14 mouse cellular contexts compared by ENCODE assay signal in the genomic region with DNA sequence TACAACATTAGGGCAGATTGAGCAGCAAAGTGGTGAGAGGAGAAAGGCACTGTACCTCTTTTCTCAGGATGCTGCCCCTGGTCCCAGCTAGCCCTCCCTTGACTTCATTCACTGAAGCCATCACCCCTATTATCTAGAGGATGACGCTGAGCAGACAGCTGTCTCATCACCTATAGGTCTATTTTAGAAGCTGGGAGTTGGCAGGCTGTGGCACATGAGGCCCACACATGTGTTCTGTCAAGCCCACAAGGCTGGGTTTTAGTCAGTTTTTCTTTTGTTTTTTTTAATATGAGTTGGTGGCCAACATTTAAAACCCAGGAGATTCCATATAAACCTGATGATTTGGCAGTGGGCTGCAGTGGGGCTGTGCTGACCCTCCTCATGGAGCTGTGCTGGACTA.
DNase-seq lines count a peak whose midpoint lies in the region; ATAC-seq and TF ChIP-seq lines count a peak whose summit lies in the region.
"Had no signal": no experiment of that assay in that cellular context is flagged by ENCODE, and none has a peak within 500 bp of the region (broad histone marks: within the 10 kb centered on the region; RNA-seq: fewer than 3 reads in every experiment).

No protein-coding gene starts in this region.

- H3K4me2 ChIP-seq in kidney, postnatal 0 days (ENCODE audit: low read length): no peak overlapping the region
- H3K4me2 ChIP-seq in stomach, embryonic 15.5 days: no peak overlapping the region
- no peak overlapping the region for H3K4me2 ChIP-seq in stomach, postnatal 0 days (replicated peaks; ENCODE audit: low read depth)
- H3K4me2 ChIP-seq in forebrain, embryonic 16.5 days (ENCODE audit: low read length): no peak overlapping the region
- H3K4me2 ChIP-seq: hindbrain, embryonic 15.5 days; neural tube, embryonic 13.5 days had no signal

- peak overlapping the region; percentile 15; the same call in 1 of the 2 replicates for H3K27ac ChIP-seq in kidney, postnatal 0 days
- H3K27ac ChIP-seq in stomach, embryonic 15.5 days: no peak overlapping the region; the same call in 1 of the 2 replicates
- no peak overlapping the region for H3K27ac ChIP-seq in stomach, postnatal 0 days (replicated peaks)
- H3K27ac ChIP-seq in forebrain, embryonic 16.5 days (ENCODE audit: low read length): no peak overlapping the region
- H3K27ac ChIP-seq: hindbrain, embryonic 15.5 days; neural tube, embryonic 13.5 days had no signal

- TF ChIP-seq CTCF in kidney, postnatal 0 days (IDR thresholded peaks at IDR 0.05; ENCODE audit: low read depth): no peak
- TF ChIP-seq CTCF in stomach, postnatal 0 days (IDR thresholded peaks at IDR 0.05; ENCODE audit: low read depth): no peak

- H3K9me3 ChIP-seq in kidney, postnatal 0 days (replicated peaks; ENCODE audit: low read length): no peaks in the 10 kb centered on the region
- no peaks in the 10 kb centered on the region for H3K9me3 ChIP-seq in stomach, embryonic 15.5 days
- no peaks in the 10 kb centered on the region for H3K9me3 ChIP-seq in stomach, postnatal 0 days (ENCODE audit: control insufficient read depth, low read length)
- no peaks in the 10 kb centered on the region for H3K9me3 ChIP-seq in forebrain, embryonic 16.5 days (ENCODE audit: control insufficient read depth, low read length)
- H3K9me3 ChIP-seq: hindbrain, embryonic 15.5 days; neural tube, embryonic 13.5 days had no signal

- DNase-seq in heart, adult 11 months: peak; percentile 91
- DNase-seq in heart, adult 8-10 months (ENCODE audit: low spot score): no peak
- no peak for DNase-seq in kidney, postnatal 0 days (ENCODE audit: low spot score)
- DNase-seq in kidney, postnatal 10 days: no peak
- DNase-seq in stomach, postnatal 0 days (ENCODE audit: low spot score): no peak
- DNase-seq in natural killer cell, adult 2 months (ENCODE audit: low spot score in 2 of 2): no peak
- DNase-seq: B cell, adult 2 months; gastrocnemius, postnatal 10 days; midbrain, embryonic 14.5 days had no signal

- H3K27me3 ChIP-seq in kidney, postnatal 0 days (ENCODE audit: insufficient read depth, low read length): no peaks in the 10 kb centered on the region
- H3K27me3 ChIP-seq in stomach, embryonic 15.5 days (replicated peaks): no peaks in the 10 kb centered on the region
- H3K27me3 ChIP-seq in stomach, postnatal 0 days (ENCODE audit: control insufficient read depth, insufficient read depth, low read length): no peaks in the 10 kb centered on the region
- H3K27me3 ChIP-seq in forebrain, embryonic 16.5 days (replicated peaks; ENCODE audit: control insufficient read depth, insufficient read depth, low read length): no peaks in the 10 kb centered on the region
- H3K27me3 ChIP-seq: hindbrain, embryonic 15.5 days; neural tube, embryonic 13.5 days had no signal

- no peak for ATAC-seq in kidney, postnatal 0 days (replicated peaks; ENCODE audit: low FRiP score, low read depth)
- peak; percentile 24; the same call in 1 of the 2 replicates for ATAC-seq in stomach, embryonic 15.5 days (ENCODE audit: insufficient read depth, low FRiP score, low read depth)
- no peak for ATAC-seq in stomach, postnatal 0 days (ENCODE audit: low FRiP score, low TSS enrichment)
- no peak for ATAC-seq in forebrain, embryonic 16.5 days

- H3K4me1 ChIP-seq in kidney, postnatal 0 days (replicated peaks; ENCODE audit: insufficient read depth, low read length): peaks cover 7% of the 10 kb centered on the region; the same call in 1 of the 2 replicates
- peaks cover 15% of the 10 kb centered on the region for H3K4me1 ChIP-seq in stomach, embryonic 15.5 days
- no peaks in the 10 kb centered on the region for H3K4me1 ChIP-seq in stomach, postnatal 0 days (replicated peaks; ENCODE audit: control insufficient read depth, insufficient read depth)
- peaks cover 5% of the 10 kb centered on the region; the same call in 1 of the 2 replicates for H3K4me1 ChIP-seq in forebrain, embryonic 16.5 days (replicated peaks; ENCODE audit: control insufficient read depth, insufficient read depth, low read length)
- H3K4me1 ChIP-seq: hindbrain, embryonic 15.5 days had no signal

- WGBS in kidney, postnatal 0 days: 70% methylated on average over 1 of the region's 1 CpGs
- 66% methylated on average over 1 of the region's 1 CpGs for WGBS in stomach, embryonic 15.5 days
- whole genome bisulfite sequencing in stomach, postnatal 0 days: 62% methylated on average over 1 of the region's 1 CpGs
- 81% methylated on average over 1 of the region's 1 CpGs for WGBS in forebrain, embryonic 16.5 days

- H3K9ac ChIP-seq in kidney, postnatal 0 days (ENCODE audit: low read depth, low read length): no peak overlapping the region
- H3K9ac ChIP-seq in stomach, embryonic 15.5 days: no peak overlapping the region
- H3K9ac ChIP-seq in stomach, postnatal 0 days (ENCODE audit: low read length): no peak overlapping the region
- H3K9ac ChIP-seq in forebrain, embryonic 16.5 days (replicated peaks; ENCODE audit: low read depth, low read length): no peak overlapping the region
- H3K9ac ChIP-seq: hindbrain, embryonic 15.5 days; neural tube, embryonic 13.5 days had no signal

- no peak overlapping the region for H3K4me3 ChIP-seq in kidney, postnatal 0 days (replicated peaks; ENCODE audit: low read depth, low read length)
- H3K4me3 ChIP-seq in stomach, embryonic 15.5 days (replicated peaks): no peak overlapping the region
- no peak overlapping the region for H3K4me3 ChIP-seq in stomach, postnatal 0 days (ENCODE audit: low read depth, low read length)
- H3K4me3 ChIP-seq in forebrain, embryonic 16.5 days (replicated peaks; ENCODE audit: low read length): no peak overlapping the region
- H3K4me3 ChIP-seq: erythroblast, embryonic 14.5 days; hindbrain, embryonic 15.5 days; neural tube, embryonic 13.5 days had no signal

- H3K36me3 ChIP-seq in kidney, postnatal 0 days (ENCODE audit: insufficient read depth, low read length): peaks cover 19% of the 10 kb centered on the region; the same call in 1 of the 2 replicates
- peaks cover 24% of the 10 kb centered on the region for H3K36me3 ChIP-seq in stomach, embryonic 15.5 days
- H3K36me3 ChIP-seq in stomach, postnatal 0 days (ENCODE audit: control insufficient read depth, insufficient read depth, low read length): peaks cover 15% of the 10 kb centered on the region; the same call in 1 of the 2 replicates
- peaks cover 5% of the 10 kb centered on the region; the same call in 1 of the 2 replicates for H3K36me3 ChIP-seq in forebrain, embryonic 16.5 days (ENCODE audit: control insufficient read depth, insufficient read depth)

- no peak for TF ChIP-seq EP300 in stomach, postnatal 0 days (optimal IDR thresholded peaks at IDR 0.05)
